Mouse (Mus musculus) hindbrain, postnatal 0 days (tissue): ENCODE data around the gene Dcdc2b. TPM values are rescaled to one million over a fixed set of nuclear protein-coding genes. Genes with fewer than 3 reads are reported as not detected.

ENCODE experiments used
- ATAC-seq: fragments of 200-750 bp; cut with Nextera tagmentation; 2 replicates; pipeline ENCODE4 v1.8.0; 2017; ENCODE audit warnings: mild to moderate bottlenecking, moderate TSS enrichment, moderate library complexity
- DNase-seq: peaks from one replicate; pipeline ENCODE4 v3.0.0-alpha.2; 2015; ENCODE audit warnings: low spot score
- H3K27ac ChIP-seq: fragments of 300-500 bp; sonication (generic); 2 replicates; pipeline ENCODE4 v1.5.1; 2014; ENCODE audit warnings: mild to moderate bottlenecking
- H3K27me3 ChIP-seq: fragments of 300-500 bp; sonication (generic); 2 replicates; pipeline ENCODE4 v1.6.1; 2014; ENCODE audit warnings: low read length, mixed read lengths; ENCODE audit not compliant: insufficient read depth
- H3K36me3 ChIP-seq: fragments of 300-500 bp; sonication (generic); 2 replicates; pipeline ENCODE4 v1.6.1; 2014; ENCODE audit warnings: low read length, mixed read lengths; ENCODE audit not compliant: insufficient read depth
- H3K4me1 ChIP-seq: fragments of 300-500 bp; sonication (generic); 2 replicates; pipeline ENCODE4 v1.6.1; 2014; ENCODE audit warnings: antibody characterized with exemption, low read length, mixed read lengths; ENCODE audit not compliant: insufficient read depth
- H3K4me2 ChIP-seq: fragments of 300-500 bp; sonication (generic); 2 replicates; pipeline ENCODE4 v1.6.1; 2014; ENCODE audit warnings: low read depth, mild to moderate bottlenecking, low read length, moderate library complexity, mixed read lengths
- H3K4me3 ChIP-seq: fragments of 300-500 bp; sonication (generic); 2 replicates; pipeline ENCODE4 v1.5.1; 2014; ENCODE audit warnings: low read length
- H3K9ac ChIP-seq: fragments of 300-500 bp; sonication (generic); replicated peaks from 2 replicates; pipeline ENCODE4 v1.6.1; 2014; ENCODE audit warnings: mild to moderate bottlenecking, low read length, moderate library complexity, mixed read lengths
- H3K9me3 ChIP-seq: fragments of 300-500 bp; sonication (generic); 2 replicates; pipeline ENCODE4 v1.6.1; 2016; ENCODE audit warnings: low read length, mixed read lengths
- CTCF ChIP-seq: IDR thresholded peaks from 2 replicates; pipeline ENCODE4 v1.5.1; 2016; ENCODE audit warnings: antibody characterized with exemption, control low read depth, low read depth
- WGBS: fragments of 180-500 bp; shearing (Covaris S2); extraction: QIAGEN DNeasy Blood & Tissue Kit; methylation state at CpG from one replicate; pipeline ENCODE4 v1.1.7; 2014; 5-methylcytosine and 5-hydroxymethylcytosine counted together
- polyA plus RNA-seq: library from polyadenylated mRNA; unstranded; fragments of >200 nt; fragmentation: Nextera tagmentation; extraction: Ambion mirVana; gene quantifications from 2 replicates; pipeline ENCODE4 v1.2.1, GENCODE M21; 2015
- total RNA-seq: library from RNA; depleted of rRNA; stranded (reverse); fragments of >200 nt; gene quantifications from 2 replicates; pipeline ENCODE4 v1.2.3, GENCODE M21; 2014

Dcdc2b gene
- total and polyA plus RNA-seq, 2 experiments from 2014 or later, result 4.1 TPM; not detected in 1

GRCm38 (mm10) chr4:129600233-129601158 is 13.6 kb downstream of the Dcdc2b start, which contains the start of the genes Eif3i and Tmem234:
Eif3i (minus strand) TSS chr4:129600648.
Tmem234 (plus strand) TSS chr4:129600668.
- Histone ChIP-seq H3K9me3 (no peaks in the 10 kb centered on the region), H3K4me1 (peaks cover 16% of the 10 kb centered on the region), H3K36me3 (peaks cover 16% of the 10 kb centered on the region), H3K27me3 (no peaks in the 10 kb centered on the region), H3K4me2 (peak within 1 kb of the TSS; percentile 88), H3K9ac (peak within 1 kb of the TSS; percentile 92), H3K4me3 (peak within 1 kb of the TSS; percentile 81), H3K27ac (peak within 1 kb of the TSS; percentile 77)
- DNase-seq (peak; percentile 93), ATAC-seq (peak; percentile 93)
- WGBS, result under 1% methylated on average over 68 of the region's 74 CpGs
- TF ChIP-seq CTCF, result peak; percentile 39; the same call in 1 of the 2 replicates

GRCm38 (mm10) chr4:129588865-129589264 is 25.2 kb downstream of the Dcdc2b start:
- Histone ChIP-seq H3K36me3 (peaks cover 29% of the 10 kb centered on the region), H3K27ac (no peak overlapping the region), H3K4me3 (no peak overlapping the region), H3K4me2 (no peak overlapping the region), H3K9ac (no peak overlapping the region), H3K4me1 (no peaks in the 10 kb centered on the region), H3K9me3 (no peaks in the 10 kb centered on the region), H3K27me3 (no peaks in the 10 kb centered on the region)
- 89% methylated on average over 4 of the region's 4 CpGs for WGBS
- TF ChIP-seq CTCF, result no peak
- ATAC-seq (no peak), DNase-seq (no peak)

DNA sequence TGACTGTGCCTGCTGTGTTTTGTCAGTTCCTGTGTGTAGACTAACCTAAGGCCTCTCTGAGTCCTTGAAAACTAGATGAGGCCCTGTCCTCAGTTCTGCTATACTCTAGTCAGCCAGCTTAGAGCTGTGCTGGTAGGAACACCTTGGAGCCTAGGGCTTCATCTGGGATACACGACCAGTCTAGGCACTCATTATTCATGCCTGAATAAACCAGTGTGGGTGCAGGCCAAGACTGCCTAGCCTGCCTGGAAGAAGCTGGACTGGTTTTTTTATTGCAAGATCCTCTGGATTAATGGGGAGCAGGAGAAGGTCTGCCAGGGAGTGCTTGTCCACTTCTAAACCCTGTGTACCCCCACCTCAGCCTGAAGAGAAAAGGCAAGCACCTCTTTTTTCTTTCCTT is 27.1 kb downstream of the Dcdc2b start:
- H3K4me3 ChIP-seq, result no peak overlapping the region
- no peak overlapping the region for H3K4me2 ChIP-seq
- no peaks in the 10 kb centered on the region for H3K4me1 ChIP-seq
- ATAC-seq (no peak), DNase-seq (no peak)
- no peak overlapping the region for H3K27ac ChIP-seq
- peaks cover 12% of the 10 kb centered on the region for H3K36me3 ChIP-seq
- H3K9ac ChIP-seq, result no peak overlapping the region
- WGBS, result 7% methylated on average over 1 of the region's 1 CpGs
- H3K9me3 ChIP-seq, result no peaks in the 10 kb centered on the region
- TF ChIP-seq CTCF, result no peak
- H3K27me3 ChIP-seq, result no peaks in the 10 kb centered on the region

- 88% methylated on average over 9 of the region's 9 CpGs for WGBS
- Histone ChIP-seq H3K4me1 (no peaks in the 10 kb centered on the region), H3K4me2 (no peak overlapping the region), H3K27ac (no peak overlapping the region), H3K4me3 (0 out of 2 replicates have a peak overlapping the region, but pooled peaks have one; percentile 36), H3K9me3 (no peaks in the 10 kb centered on the region), H3K36me3 (peaks cover under 1% of the 10 kb centered on the region; the same call in 1 of the 2 replicates), H3K9ac (no peak overlapping the region), H3K27me3 (no peaks in the 10 kb centered on the region)
- DNase-seq (no peak), ATAC-seq (no peak)
- no peak for TF ChIP-seq CTCF
These were observed 28.3 kb downstream of the Dcdc2b start for GRCm38 (mm10) chr4:129585773-129586172.

- TF ChIP-seq CTCF, result peak; percentile 66
- Histone ChIP-seq H3K4me1 (no peaks in the 10 kb centered on the region), H3K36me3 (no peaks in the 10 kb centered on the region), H3K9me3 (no peaks in the 10 kb centered on the region), H3K27ac (peak overlapping the region; percentile 54), H3K4me2 (peak overlapping the region; percentile 60), H3K9ac (peak overlapping the region; percentile 35; the same call in 1 of the 2 replicates), H3K27me3 (no peaks in the 10 kb centered on the region), H3K4me3 (peak overlapping the region; percentile 36)
- peak; percentile 79 for ATAC-seq
- DNase-seq, result peak; percentile 82
- 2% methylated on average over 36 of the region's 36 CpGs for WGBS
These were observed 29.0 kb downstream of the Dcdc2b start for GRCm38 (mm10) chr4:129584884-129585608.

GRCm38 (mm10) chr4:129584370-129584769 is 29.7 kb downstream of the Dcdc2b start:
- H3K36me3 ChIP-seq, result no peaks in the 10 kb centered on the region
- no peaks in the 10 kb centered on the region for H3K27me3 ChIP-seq
- 71% methylated on average over 1 of the region's 1 CpGs for WGBS
- DNase-seq (no peak), ATAC-seq (no peak)
- H3K9me3 ChIP-seq, result no peaks in the 10 kb centered on the region
- H3K4me2 ChIP-seq, result peak overlapping the region; percentile 60
- H3K27ac ChIP-seq, result peak overlapping the region; percentile 54; the same call in 1 of the 2 replicates
- no peak overlapping the region for H3K9ac ChIP-seq
- no peaks in the 10 kb centered on the region for H3K4me1 ChIP-seq
- peak overlapping the region; percentile 36; the same call in 1 of the 2 replicates for H3K4me3 ChIP-seq
- TF ChIP-seq CTCF, result no peak
